Mouse (Mus musculus) CH12.LX (cell line): ENCODE results near the gene Lmtk2.

Experiments used
- CTCF ChIP-seq, 2 experiments: IDR thresholded peaks in 1 of 2; conservative IDR thresholded peaks in 1 of 2; 2 replicates each; pipeline ENCODE4 v1.5.1; 2011 to 2012; ENCODE audit warnings: low read depth in 2 of 2, low read length in 2 of 2, improper control_type of control experiment in 1 of 2, inconsistent platforms in 1 of 2, mild to moderate bottlenecking in 1 of 2, moderate library complexity in 1 of 2
- TBP ChIP-seq: conservative IDR thresholded peaks from 2 replicates; pipeline ENCODE4 v1.6.1; 2011; ENCODE audit warnings: low read depth, low read length, improper control_type of control experiment

DNA sequence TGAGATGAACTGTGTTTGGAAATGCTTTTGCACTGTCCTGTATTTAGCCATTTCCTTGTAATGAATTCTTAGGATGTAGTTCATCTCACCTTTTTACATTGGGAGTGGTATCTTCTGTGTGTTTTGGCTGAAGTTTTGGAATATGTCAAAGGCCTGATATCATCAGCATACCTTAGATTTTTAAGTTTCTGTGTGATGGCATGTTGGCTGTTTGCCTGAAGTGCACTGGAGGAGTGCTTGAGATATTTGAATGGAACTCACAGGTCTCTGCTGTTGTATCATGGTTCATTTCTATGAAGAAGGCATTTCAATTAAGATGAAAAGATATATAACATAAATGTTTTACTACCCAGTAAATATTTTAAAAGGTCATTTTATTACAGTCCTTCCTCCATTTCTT lies 46.7 kb downstream of the Lmtk2 start:
- TF ChIP-seq TBP (no peak), CTCF (conservative IDR thresholded peaks at IDR 0.05 in 1 of 2, IDR thresholded peaks at IDR 0.05 in 1 of 2; ENCODE audit: low read depth in 2 of 2, low read length in 2 of 2) (no peak)
